Mouse (Mus musculus) forelimb bud, embryonic 11.5 days (tissue): ENCODE results near the gene Syngr3.
"Not testable (repeated sequence)": the region's sequence is repeated elsewhere in the genome, so short reads cannot be mapped to it uniquely, and the experiment has no call there.

Source experiments
- DNase-seq: peaks from one replicate; pipeline ENCODE4 v3.0.0-alpha.2; 2012; ENCODE audit warnings: low read depth, low spot score

The Syngr3 gene

GRCm38 (mm10) chr17:24676877-24677276 is 12.9 kb downstream of the Syngr3 start:
- no peak for DNase-seq

GRCm38 (mm10) chr17:24676187-24676586 is 13.6 kb downstream of the Syngr3 start:
- peak; percentile 85 for DNase-seq

- no peak for DNase-seq
Observed at GRCm38 (mm10) chr17:24674277-24674676, 15.5 kb downstream of the Syngr3 start.

GRCm38 (mm10) chr17:24672141-24672540 is 17.6 kb downstream of the Syngr3 start:
- DNase-seq: no peak

- DNase-seq: no peak
Observed at GRCm38 (mm10) chr17:24671346-24671745, 18.4 kb downstream of the Syngr3 start.

GRCm38 (mm10) chr17:24670246-24670844 is 19.4 kb downstream of the Syngr3 start:
- DNase-seq: no peak

- peak; percentile 94 for DNase-seq
Observed at GRCm38 (mm10) chr17:24669545-24670245, 20.1 kb downstream of the Syngr3 start, which contains the start of gene Zfp598. Gene Zfp598, plus strand, starts transcription at chr17:24669687.

GRCm38 (mm10) chr17:24669214-24669544 is 20.6 kb downstream of the Syngr3 start:
- not testable (repeated sequence) for DNase-seq

- peak; percentile 67 for DNase-seq
Observed at GRCm38 (mm10) chr17:24667416-24667815, 22.3 kb downstream of the Syngr3 start.

GRCm38 (mm10) chr17:24667011-24667410 is 22.7 kb downstream of the Syngr3 start:
- not testable (repeated sequence) for DNase-seq

- no peak for DNase-seq
Observed at GRCm38 (mm10) chr17:24658017-24658758, 31.6 kb downstream of the Syngr3 start, which contains the start of gene Npw. Gene Npw, minus strand, starts transcription at chr17:24658457.

- DNase-seq: no peak
Observed at GRCm38 (mm10) chr17:24654969-24655368, 34.8 kb downstream of the Syngr3 start.

- peak; percentile 54 for DNase-seq
Observed at GRCm38 (mm10) chr17:24653967-24654710, 35.6 kb downstream of the Syngr3 start.

GRCm38 (mm10) chr17:24651835-24652234 is 37.9 kb downstream of the Syngr3 start:
- no peak for DNase-seq

- no peak for DNase-seq
Observed at GRCm38 (mm10) chr17:24650766-24651165, 39.0 kb downstream of the Syngr3 start.

GRCm38 (mm10) chr17:24650070-24650616 is 39.6 kb downstream of the Syngr3 start, which contains the start of gene Slc9a3r2:
Gene Slc9a3r2, minus strand, starts transcription at chr17:24650327.
- peak; percentile 37 for DNase-seq

- no peak for DNase-seq
Observed at GRCm38 (mm10) chr17:24649581-24650069, 40.1 kb downstream of the Syngr3 start.

- no peak for DNase-seq
Observed at GRCm38 (mm10) chr17:24648731-24649377, 40.9 kb downstream of the Syngr3 start.

GRCm38 (mm10) chr17:24647493-24647892 is 42.3 kb downstream of the Syngr3 start:
- DNase-seq: no peak

GRCm38 (mm10) chr17:24646381-24646780 is 43.4 kb downstream of the Syngr3 start:
- no peak for DNase-seq

GRCm38 (mm10) chr17:24645916-24646315 is 43.8 kb downstream of the Syngr3 start:
- DNase-seq: no peak
